Mouse (Mus musculus) layer of hippocampus, adult 2 months (tissue): Measurements from ENCODE around the gene Zcchc2. TPM values are rescaled to one million over a fixed set of nuclear protein-coding genes. Genes with fewer than 3 reads are reported as not detected.

Experiments used
- DNase-seq, 2 experiments: peaks; one replicate each; pipeline ENCODE4 v3.0.0; 2022; ENCODE audit warnings: low spot score in 2 of 2
- H3K27ac ChIP-seq: fragments of 200-600 bp; 2 replicates; pipeline ENCODE4 v1.8.1; 2022
- H3K4me3 ChIP-seq: fragments of 200-600 bp; 2 replicates; pipeline ENCODE4 v1.8.1; 2022; ENCODE audit warnings: mild to moderate bottlenecking
- CTCF ChIP-seq: fragments of 200-600 bp; conservative IDR thresholded peaks from 2 replicates; pipeline ENCODE4 v1.8.1; 2022; ENCODE audit warnings: antibody characterized with exemption, mild to moderate bottlenecking, moderate library complexity
- total RNA-seq, 2 experiments: library from RNA; stranded (reverse); gene quantifications; 2 replicates each; pipeline ENCODE4 v1.2.3; 2021

Gene Zcchc2
- total RNA-seq, 2 experiments from 2014 or later, result 17.7 to 20.0 TPM

DNA sequence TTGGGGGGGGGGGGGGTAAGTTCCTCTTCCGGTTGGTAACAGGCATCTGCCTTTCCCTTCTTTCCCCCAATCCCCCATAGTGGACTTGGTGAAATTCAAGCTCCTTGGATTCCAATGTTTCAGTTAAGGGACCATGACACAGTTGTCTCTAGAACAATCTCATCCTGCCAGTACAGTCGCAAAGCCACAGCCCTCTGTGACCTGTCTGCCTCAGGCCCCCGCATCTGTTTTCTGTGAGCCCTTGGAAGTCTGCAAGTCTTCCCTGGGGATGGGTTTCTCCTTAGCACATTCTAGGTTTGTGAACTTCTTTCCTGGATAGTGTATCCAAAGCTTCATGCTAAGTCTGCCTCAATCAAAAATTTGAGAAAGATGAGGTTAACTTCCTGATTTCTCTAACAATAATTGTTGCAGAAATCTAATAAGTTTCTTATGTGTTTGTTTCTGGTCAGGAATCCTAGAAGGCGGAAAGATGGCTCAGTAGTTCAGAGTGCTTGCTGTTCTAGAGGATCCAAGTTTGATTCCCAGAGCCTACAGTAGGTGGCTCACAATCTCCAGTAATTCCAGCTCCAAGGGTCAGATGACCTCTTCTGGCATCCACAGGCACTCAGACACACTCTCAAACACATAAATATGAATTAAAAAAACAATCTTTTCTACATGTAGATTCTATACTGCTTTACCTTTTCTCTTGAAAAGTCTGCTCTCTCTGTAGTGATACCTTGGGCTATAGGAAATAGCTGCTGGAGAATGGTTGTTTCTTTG, 69.5 kb downstream of the Zcchc2 start:
- Histone ChIP-seq H3K27ac (no peak overlapping the region), H3K4me3 (no peak overlapping the region)
- DNase-seq, result no peak
- peak; percentile 52 for TF ChIP-seq CTCF

GRCm38 (mm10) chr1:106061185-106061910, 71.1 kb downstream of the Zcchc2 start:
- no peak for TF ChIP-seq CTCF
- DNase-seq, result no peak
- no peak overlapping the region for H3K4me3 ChIP-seq
- H3K27ac ChIP-seq, result no peak overlapping the region

DNA sequence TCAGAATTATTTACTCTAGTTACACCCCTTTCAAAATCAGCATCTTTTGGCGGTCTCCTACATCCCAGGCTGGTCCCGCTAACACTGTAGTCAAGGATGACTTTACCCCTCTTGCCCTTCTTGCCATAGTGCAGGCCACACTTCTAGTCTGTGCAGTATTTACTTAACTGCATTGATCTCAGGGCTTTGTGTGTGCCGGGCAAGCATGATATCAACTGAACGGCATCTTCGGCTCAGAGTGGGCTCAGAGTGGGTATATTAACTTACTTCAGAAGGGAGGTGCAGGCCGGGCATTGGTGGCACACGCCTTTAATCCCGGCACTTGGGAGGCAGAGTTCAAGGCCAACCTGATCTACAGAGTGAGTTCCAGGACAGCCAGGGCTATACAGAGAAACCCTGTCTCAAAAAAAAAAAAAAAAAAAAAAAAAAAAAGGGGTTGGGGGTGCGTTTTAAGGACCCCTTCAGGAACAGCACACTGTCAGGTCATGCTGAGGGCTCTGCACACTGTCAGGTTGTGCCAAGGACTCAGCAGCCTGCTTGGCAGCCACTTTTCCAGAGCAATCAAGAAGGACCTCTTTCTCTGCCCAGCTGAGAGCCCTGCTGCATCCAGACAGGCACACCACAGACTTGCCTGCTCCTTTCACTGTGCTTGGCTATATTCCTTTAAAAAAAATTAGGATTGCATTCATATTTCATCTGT, 72.8 kb downstream of the Zcchc2 start:
- no peak overlapping the region for H3K27ac ChIP-seq
- no peak for TF ChIP-seq CTCF
- H3K4me3 ChIP-seq, result no peak overlapping the region
- DNase-seq, result no peak

GRCm38 (mm10) chr1:106063591-106064170, 73.5 kb downstream of the Zcchc2 start:
- no peak for DNase-seq
- no peak overlapping the region for H3K4me3 ChIP-seq
- no peak for TF ChIP-seq CTCF
- H3K27ac ChIP-seq, result no peak overlapping the region

DNA sequence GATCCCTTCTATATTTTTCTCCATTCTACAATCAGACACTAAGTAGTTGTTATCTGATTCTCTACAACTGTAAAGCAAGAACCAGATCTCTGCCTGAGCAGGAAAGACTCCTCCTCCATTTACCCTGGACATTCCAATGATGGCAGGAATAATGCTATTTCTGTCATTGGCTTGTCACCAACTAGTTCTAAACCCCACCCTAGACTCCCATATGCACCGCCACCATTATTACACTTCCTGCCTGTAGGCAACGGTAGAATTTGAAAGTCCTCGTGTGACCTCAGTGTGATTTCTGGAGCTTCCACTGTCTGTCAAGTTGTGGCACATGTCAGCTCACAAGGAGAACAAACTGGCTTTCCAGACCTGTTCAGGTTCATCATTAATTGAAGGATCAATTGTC, 74.1 kb downstream of the Zcchc2 start:
- no peak for DNase-seq
- Histone ChIP-seq H3K4me3 (no peak overlapping the region), H3K27ac (no peak overlapping the region)
- TF ChIP-seq CTCF, result no peak

GRCm38 (mm10) chr1:106064711-106065110, 74.5 kb downstream of the Zcchc2 start:
- no peak for TF ChIP-seq CTCF
- Histone ChIP-seq H3K27ac (no peak overlapping the region), H3K4me3 (no peak overlapping the region)
- no peak for DNase-seq

- no peak for TF ChIP-seq CTCF
- Histone ChIP-seq H3K4me3 (no peak overlapping the region), H3K27ac (no peak overlapping the region)
- no peak for DNase-seq
These were observed 75.5 kb downstream of the Zcchc2 start for GRCm38 (mm10) chr1:106065679-106066078.

DNA sequence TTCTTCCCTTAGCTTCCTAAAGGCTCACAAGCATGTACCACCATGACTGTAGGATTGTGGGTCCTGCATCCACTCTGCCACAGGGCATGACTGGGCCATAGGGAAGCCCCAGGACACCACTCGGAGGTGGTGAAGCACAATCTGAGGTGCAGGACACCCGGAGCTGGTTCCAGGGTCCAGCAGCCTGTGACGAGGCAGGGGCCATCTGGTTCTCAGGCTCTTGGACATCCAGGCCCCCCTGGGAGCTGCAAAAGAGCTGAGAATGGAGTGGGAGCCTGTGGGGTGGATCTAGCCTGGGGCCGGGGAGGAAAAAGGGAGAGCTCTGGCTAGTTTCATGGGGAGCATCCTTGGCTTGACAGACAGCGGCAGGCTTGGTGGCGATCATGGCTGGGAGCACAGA, 77.1 kb downstream of the Zcchc2 start:
- DNase-seq, result no peak
- no peak overlapping the region for H3K4me3 ChIP-seq
- TF ChIP-seq CTCF, result no peak

DNA sequence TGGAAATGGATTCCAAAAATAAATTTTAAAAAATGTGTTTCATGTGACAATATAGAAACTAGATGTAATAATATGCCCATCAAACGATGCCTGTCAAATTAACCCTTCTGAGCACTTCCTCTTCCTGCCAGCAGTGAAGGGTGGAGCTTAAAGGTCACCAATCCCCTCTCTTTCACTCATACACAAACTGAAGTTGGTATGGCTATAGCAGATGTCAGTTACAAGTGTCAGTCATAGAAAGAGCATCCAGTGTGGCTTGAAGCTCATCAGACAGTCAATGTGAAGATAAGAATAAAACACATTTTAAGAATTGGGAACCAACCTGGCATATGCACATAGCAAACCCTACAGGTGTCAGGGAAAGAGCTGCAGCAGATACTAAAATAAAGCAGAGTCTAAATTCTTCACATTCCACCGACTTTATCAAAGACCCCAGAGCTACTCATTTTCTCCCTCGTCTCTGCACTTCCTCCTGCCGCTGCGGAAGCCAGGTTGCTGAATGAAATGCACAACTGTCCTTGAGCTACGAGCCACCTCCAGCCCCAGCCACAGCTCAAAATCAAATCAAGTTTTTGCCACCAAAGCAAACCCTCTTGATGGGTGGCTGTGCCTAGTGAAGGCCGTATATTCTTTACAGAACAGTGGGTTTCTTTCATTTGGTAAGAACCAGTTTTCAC, 79.8 kb downstream of the Zcchc2 start:
- DNase-seq, result no peak
- H3K4me3 ChIP-seq, result no peak overlapping the region
- no peak for TF ChIP-seq CTCF
- H3K27ac ChIP-seq, result peak overlapping the region; percentile 37

More for the DNA sequence above, 77.1 kb downstream of the Zcchc2 start:
- no peak overlapping the region for H3K27ac ChIP-seq

- Histone ChIP-seq H3K4me3 (no peak overlapping the region), H3K27ac (peak overlapping the region; percentile 37)
- TF ChIP-seq CTCF, result no peak
- no peak for DNase-seq
These were observed 80.6 kb downstream of the Zcchc2 start for GRCm38 (mm10) chr1:106070814-106071213.

GRCm38 (mm10) chr1:106071237-106072070, 81.2 kb downstream of the Zcchc2 start:
- peak overlapping the region; percentile 40; the same call in 1 of the 2 replicates for H3K27ac ChIP-seq

DNA sequence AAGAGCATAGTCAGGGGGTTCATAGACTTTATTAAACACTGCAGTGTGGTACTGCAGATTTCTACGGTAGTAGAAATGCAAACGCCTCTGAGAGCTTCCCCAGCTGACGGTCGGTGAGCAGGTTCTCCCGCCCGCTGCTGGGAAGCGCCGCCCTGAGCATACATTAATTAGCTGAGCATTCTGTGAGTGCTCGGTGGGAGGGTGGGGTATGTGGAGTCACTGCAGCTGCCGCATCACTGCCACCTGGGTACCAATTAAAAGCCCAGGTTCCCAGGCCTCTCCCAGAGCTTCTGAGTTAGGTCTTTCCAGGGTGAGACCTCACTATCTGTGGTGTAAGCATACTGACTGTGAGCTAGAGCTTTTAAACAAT, 81.8 kb downstream of the Zcchc2 start:
- peak overlapping the region; percentile 40; the same call in 1 of the 2 replicates for H3K27ac ChIP-seq
- H3K4me3 ChIP-seq, result peak overlapping the region; percentile 37
- no peak for DNase-seq
- no peak for TF ChIP-seq CTCF

More at GRCm38 (mm10) chr1:106071237-106072070, 81.2 kb downstream of the Zcchc2 start:
- peak; percentile 83 to 96 for DNase-seq
- peak; percentile 91 for TF ChIP-seq CTCF
- peak overlapping the region; percentile 37 for H3K4me3 ChIP-seq
